ENCODE assay signal across 10 mouse cellular contexts in genomic region chr4:88640704-88641076, GRCm38 (mm10). TPM values are rescaled to one million over a fixed set of nuclear protein-coding genes. Genes with fewer than 3 reads are reported as not detected.
DNase-seq lines count a peak whose midpoint lies in the region; ATAC-seq lines count a peak whose summit lies in the region.
"Had no signal": no experiment of that assay in that cellular context is flagged by ENCODE, and none has a peak within 500 bp of the region (broad histone marks: within the 10 kb centered on the region; RNA-seq: fewer than 3 reads in every experiment).

No protein-coding gene starts in this region.

- peak overlapping the region; percentile 58 for H3K4me2 ChIP-seq in kidney, embryonic 15.5 days
- peak overlapping the region; percentile 38 for H3K4me2 ChIP-seq in embryonic facial prominence, embryonic 12.5 days (replicated peaks)
- H3K4me2 ChIP-seq in midbrain, embryonic 16.5 days (ENCODE audit: low read length), result peak overlapping the region; percentile 40

- peak overlapping the region; percentile 35; the same call in 1 of the 2 replicates for H3K9ac ChIP-seq in kidney, embryonic 15.5 days
- no peak overlapping the region for H3K9ac ChIP-seq in embryonic facial prominence, embryonic 12.5 days
- no peak overlapping the region for H3K9ac ChIP-seq in midbrain, embryonic 16.5 days (ENCODE audit: low read depth, low read length)

- peak overlapping the region; percentile 47 for H3K4me3 ChIP-seq in kidney, embryonic 15.5 days (replicated peaks)
- H3K4me3 ChIP-seq in embryonic facial prominence, embryonic 12.5 days, result peak overlapping the region; percentile 24; the same call in 1 of the 2 replicates
- peak overlapping the region; percentile 20; the same call in 1 of the 2 replicates for H3K4me3 ChIP-seq in midbrain, embryonic 16.5 days (ENCODE audit: low read depth, low read length)

- H3K27me3 ChIP-seq in kidney, embryonic 15.5 days, result no peaks in the 10 kb centered on the region
- no peaks in the 10 kb centered on the region for H3K27me3 ChIP-seq in embryonic facial prominence, embryonic 12.5 days
- no peaks in the 10 kb centered on the region for H3K27me3 ChIP-seq in midbrain, embryonic 16.5 days (ENCODE audit: control insufficient read depth, insufficient read depth, low read depth, low read length)

- no peaks in the 10 kb centered on the region for H3K4me1 ChIP-seq in kidney, embryonic 15.5 days
- H3K4me1 ChIP-seq in embryonic facial prominence, embryonic 12.5 days, result no peaks in the 10 kb centered on the region
- H3K4me1 ChIP-seq in midbrain, embryonic 16.5 days (ENCODE audit: control insufficient read depth, insufficient read depth, low read length), result no peaks in the 10 kb centered on the region

- no peak for ATAC-seq in kidney, embryonic 15.5 days (replicated peaks; ENCODE audit: low FRiP score)
- no peak for ATAC-seq in embryonic facial prominence, embryonic 12.5 days (ENCODE audit: insufficient number of reproducible peaks, insufficient read depth, low FRiP score, low TSS enrichment)
- peak; percentile 62 for ATAC-seq in inflammation-experienced regulatory T-cells, adult 6 months
- no peak for ATAC-seq in midbrain, embryonic 16.5 days
- no peak for ATAC-seq in erythroid progenitor cell, adult 5-6 weeks (replicated peaks; ENCODE audit: low FRiP score, poor library complexity, severe bottlenecking)

- no peak for DNase-seq in kidney, postnatal 14 days
- DNase-seq in ovary, postnatal 14 days (ENCODE audit: low spot score), result no peak
- no peak for DNase-seq in urinary bladder, postnatal 14 days (ENCODE audit: low spot score)

- no peaks in the 10 kb centered on the region for H3K36me3 ChIP-seq in kidney, embryonic 15.5 days
- no peaks in the 10 kb centered on the region for H3K36me3 ChIP-seq in embryonic facial prominence, embryonic 12.5 days
- H3K36me3 ChIP-seq in midbrain, embryonic 16.5 days (ENCODE audit: control insufficient read depth, insufficient read depth, low read length), result no peaks in the 10 kb centered on the region
- H3K36me3 ChIP-seq: G1E had no signal

- no peaks in the 10 kb centered on the region for H3K9me3 ChIP-seq in kidney, embryonic 15.5 days (replicated peaks)
- no peaks in the 10 kb centered on the region for H3K9me3 ChIP-seq in embryonic facial prominence, embryonic 12.5 days
- no peaks in the 10 kb centered on the region for H3K9me3 ChIP-seq in midbrain, embryonic 16.5 days (replicated peaks; ENCODE audit: control insufficient read depth, low read length, poor library complexity, severe bottlenecking)
- H3K9me3 ChIP-seq: G1E had no signal

- 51% methylated on average over 8 of the region's 8 CpGs for WGBS in kidney, embryonic 15.5 days
- WGBS in embryonic facial prominence, embryonic 12.5 days, result 68% methylated on average over 8 of the region's 8 CpGs
- WGBS in midbrain, embryonic 16.5 days, result 67% methylated on average over 8 of the region's 8 CpGs

- H3K27ac ChIP-seq in kidney, embryonic 15.5 days, result no peak overlapping the region
- H3K27ac ChIP-seq in embryonic facial prominence, embryonic 12.5 days, result no peak overlapping the region
- H3K27ac ChIP-seq in midbrain, embryonic 16.5 days (ENCODE audit: low read length), result no peak overlapping the region

RNA-seq across cellular contexts. Expression of gene Ifna13, which starts 3.6 kb away (rescaled TPM):
- polyA plus RNA-seq in kidney, embryonic 15.5 days (2015; fragmentation: Nextera tagmentation; extraction: Ambion mirVana), result not detected in 2 replicates
- not detected in 2 replicates for polyA plus RNA-seq in embryonic facial prominence, embryonic 12.5 days (2016; fragmentation: Nextera tagmentation; extraction: Ambion mirVana)
- polyA plus RNA-seq in inflammation-experienced regulatory T-cells, adult 6 months (2017; shearing (Covaris generic)), result not detected
- not detected in 2 replicates for polyA plus RNA-seq in midbrain, embryonic 16.5 days (2015; fragmentation: Nextera tagmentation; extraction: Ambion mirVana)
- total RNA-seq in erythroid progenitor cell, adult 5-6 weeks (2015; ENCODE audit: low replicate concordance), result not detected in 2 replicates
- total RNA-seq in erythroid progenitor cell, adult 5-6 weeks (2017; ENCODE audit: low replicate concordance), result not detected in 2 replicates
- total RNA-seq: G1E; neutrophil, adult 5-6 weeks had no signal
- polyA plus RNA-seq: G1E had no signal

RNA-seq across cellular contexts. Expression of gene C87499, which starts 6.5 kb away (rescaled TPM):
- not detected in 2 replicates for polyA plus RNA-seq in kidney, embryonic 15.5 days (2015; fragmentation: Nextera tagmentation; extraction: Ambion mirVana)
- not detected in 2 replicates for polyA plus RNA-seq in embryonic facial prominence, embryonic 12.5 days (2016; fragmentation: Nextera tagmentation; extraction: Ambion mirVana)
- not detected for polyA plus RNA-seq in inflammation-experienced regulatory T-cells, adult 6 months (2017; shearing (Covaris generic))
- polyA plus RNA-seq in midbrain, embryonic 16.5 days (2015; fragmentation: Nextera tagmentation; extraction: Ambion mirVana), result not detected in 2 replicates
- total RNA-seq in erythroid progenitor cell, adult 5-6 weeks (2015; ENCODE audit: low replicate concordance), result not detected in 2 replicates
- total RNA-seq in erythroid progenitor cell, adult 5-6 weeks (2017; ENCODE audit: low replicate concordance), result not detected in 2 replicates
- total RNA-seq: neutrophil, adult 5-6 weeks had no signal
- polyA plus RNA-seq: G1E had no signal

RNA-seq across cellular contexts. Expression of gene Ifna16, which starts 36.0 kb away (rescaled TPM):
- not detected in 2 replicates for polyA plus RNA-seq in kidney, embryonic 15.5 days (2015; fragmentation: Nextera tagmentation; extraction: Ambion mirVana)
- polyA plus RNA-seq in embryonic facial prominence, embryonic 12.5 days (2016; fragmentation: Nextera tagmentation; extraction: Ambion mirVana), result not detected in 2 replicates
- polyA plus RNA-seq in inflammation-experienced regulatory T-cells, adult 6 months (2017; shearing (Covaris generic)), result not detected
- polyA plus RNA-seq in midbrain, embryonic 16.5 days (2015; fragmentation: Nextera tagmentation; extraction: Ambion mirVana), result not detected in 2 replicates
- total RNA-seq in erythroid progenitor cell, adult 5-6 weeks (2015; ENCODE audit: low replicate concordance), result not detected in 2 replicates
- total RNA-seq in erythroid progenitor cell, adult 5-6 weeks (2017; ENCODE audit: low replicate concordance), result not detected in 2 replicates
- total RNA-seq: G1E; neutrophil, adult 5-6 weeks had no signal
- polyA plus RNA-seq: G1E had no signal

RNA-seq across cellular contexts. Expression of gene Ifna12, which starts 37.5 kb away (rescaled TPM):
- not detected in 2 replicates for polyA plus RNA-seq in kidney, embryonic 15.5 days (2015; fragmentation: Nextera tagmentation; extraction: Ambion mirVana)
- polyA plus RNA-seq in embryonic facial prominence, embryonic 12.5 days (2016; fragmentation: Nextera tagmentation; extraction: Ambion mirVana), result not detected in 2 replicates
- polyA plus RNA-seq in inflammation-experienced regulatory T-cells, adult 6 months (2017; shearing (Covaris generic)), result not detected
- polyA plus RNA-seq in midbrain, embryonic 16.5 days (2015; fragmentation: Nextera tagmentation; extraction: Ambion mirVana), result not detected in 2 replicates
- total RNA-seq in erythroid progenitor cell, adult 5-6 weeks (2015; ENCODE audit: low replicate concordance), result not detected in 2 replicates
- not detected in 2 replicates for total RNA-seq in erythroid progenitor cell, adult 5-6 weeks (2017; ENCODE audit: low replicate concordance)
- total RNA-seq: G1E; neutrophil, adult 5-6 weeks had no signal
- polyA plus RNA-seq: G1E had no signal

RNA-seq across cellular contexts. Expression of gene Ifna2, which starts 43.0 kb away (rescaled TPM):
- not detected in 2 replicates for polyA plus RNA-seq in kidney, embryonic 15.5 days (2015; fragmentation: Nextera tagmentation; extraction: Ambion mirVana)
- not detected in 2 replicates for polyA plus RNA-seq in embryonic facial prominence, embryonic 12.5 days (2016; fragmentation: Nextera tagmentation; extraction: Ambion mirVana)
- polyA plus RNA-seq in inflammation-experienced regulatory T-cells, adult 6 months (2017; shearing (Covaris generic)), result not detected
- polyA plus RNA-seq in midbrain, embryonic 16.5 days (2015; fragmentation: Nextera tagmentation; extraction: Ambion mirVana), result not detected in 2 replicates
- not detected in 2 replicates for total RNA-seq in erythroid progenitor cell, adult 5-6 weeks (2015; ENCODE audit: low replicate concordance)
- total RNA-seq in erythroid progenitor cell, adult 5-6 weeks (2017; ENCODE audit: low replicate concordance), result not detected in 2 replicates
- total RNA-seq: G1E; neutrophil, adult 5-6 weeks had no signal
- polyA plus RNA-seq: G1E had no signal
